Mouse (Mus musculus): ENCODE data around the gene Shb. TPM values are rescaled to one million over a fixed set of nuclear protein-coding genes. Genes with fewer than 3 reads are reported as not detected.

Gene Shb
- polyA plus RNA-seq, 1 experiment from 2014 or later: 5.5 TPM

DNA sequence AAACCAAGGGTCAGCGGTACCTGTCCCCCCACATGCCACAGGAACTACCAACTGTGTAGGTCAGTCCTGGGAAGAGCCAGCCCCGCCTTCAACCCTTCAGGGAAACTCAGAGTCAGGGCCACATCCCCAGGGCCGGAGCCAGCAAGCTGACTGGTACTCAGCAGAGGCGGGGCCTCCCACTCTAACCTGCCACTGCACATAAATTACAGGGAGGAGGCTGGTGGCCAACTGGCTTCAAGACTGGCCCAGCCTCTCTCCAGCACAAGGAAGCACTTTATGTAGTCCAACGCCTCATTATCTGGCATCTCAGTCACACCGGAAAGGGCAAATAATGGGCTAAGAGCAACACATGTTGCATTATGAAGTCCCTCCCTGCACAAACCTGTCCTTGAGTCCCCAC lies 22.1 kb downstream of the Shb start:
- no peaks in the 10 kb centered on the region for H3K9me3 ChIP-seq (ENCODE audit: control insufficient read depth, low read length)
- no peak overlapping the region for H3K4me3 ChIP-seq (ENCODE audit: low read depth, low read length)
- DNase-seq (ENCODE audit: low spot score): peak; percentile 86
- ATAC-seq (ENCODE audit: low FRiP score, low TSS enrichment): peak; percentile 85
- no peaks in the 10 kb centered on the region for H3K27me3 ChIP-seq (ENCODE audit: control insufficient read depth, insufficient read depth, low read length)
- 45% methylated on average over 6 of the region's 6 CpGs for WGBS
- no peak overlapping the region for H3K9ac ChIP-seq (ENCODE audit: low read length)
- no peaks in the 10 kb centered on the region; the same call in 1 of the 2 replicates for H3K36me3 ChIP-seq (ENCODE audit: control insufficient read depth, insufficient read depth, low read length)
- H3K27ac ChIP-seq (replicated peaks): peak overlapping the region; percentile 63
- TF ChIP-seq EP300 (optimal IDR thresholded peaks at IDR 0.05) (no peak), CTCF (IDR thresholded peaks at IDR 0.05; ENCODE audit: low read depth) (no peak)
- peaks cover 31% of the 10 kb centered on the region; the same call in 1 of the 2 replicates for H3K4me1 ChIP-seq (replicated peaks; ENCODE audit: control insufficient read depth, insufficient read depth)
- H3K4me2 ChIP-seq (replicated peaks; ENCODE audit: low read depth): no peak overlapping the region

- no peak overlapping the region for H3K9ac ChIP-seq (ENCODE audit: low read length)
Measured at GRCm38 (mm10) chr4:45509416-45509815, 22.9 kb downstream of the Shb start.

DNA sequence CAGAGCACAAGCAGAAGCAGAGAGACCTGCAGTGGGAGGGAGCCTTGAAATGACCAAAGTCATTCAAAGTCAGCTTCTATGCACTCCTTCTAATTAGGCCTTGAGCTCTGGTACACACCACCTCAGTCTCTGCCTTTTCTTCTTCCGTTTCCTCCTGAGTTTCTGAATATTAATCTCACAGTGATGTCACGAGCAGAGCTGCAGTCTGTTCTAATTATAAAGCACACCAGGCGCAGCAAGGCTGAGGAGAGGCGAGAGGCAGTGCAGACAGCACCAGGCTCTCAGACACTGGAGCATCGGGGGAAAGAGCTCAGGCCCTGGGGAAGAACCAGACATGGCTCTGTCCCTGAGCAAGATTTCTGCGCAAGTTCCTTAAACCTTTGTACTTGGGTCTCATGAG lies 23.8 kb downstream of the Shb start:
- Histone ChIP-seq H3K9me3 (ENCODE audit: control insufficient read depth, low read length) (no peaks in the 10 kb centered on the region), H3K27me3 (ENCODE audit: control insufficient read depth, insufficient read depth, low read length) (no peaks in the 10 kb centered on the region), H3K27ac (replicated peaks) (peak overlapping the region; percentile 81), H3K4me3 (ENCODE audit: low read depth, low read length) (no peak overlapping the region), H3K36me3 (ENCODE audit: control insufficient read depth, insufficient read depth, low read length) (no peaks in the 10 kb centered on the region; the same call in 1 of the 2 replicates), H3K9ac (ENCODE audit: low read length) (no peak overlapping the region), H3K4me1 (replicated peaks; ENCODE audit: control insufficient read depth, insufficient read depth) (peaks cover 18% of the 10 kb centered on the region), H3K4me2 (replicated peaks; ENCODE audit: low read depth) (no peak overlapping the region)
- TF ChIP-seq EP300 (optimal IDR thresholded peaks at IDR 0.05) (no peak), CTCF (IDR thresholded peaks at IDR 0.05; ENCODE audit: low read depth) (no peak)
- ATAC-seq (ENCODE audit: low FRiP score, low TSS enrichment) (0 out of 2 replicates have a peak, but pooled peaks have one; percentile 15), DNase-seq (ENCODE audit: low spot score) (no peak)
- WGBS: 42% methylated on average over 6 of the region's 6 CpGs

More at GRCm38 (mm10) chr4:45509416-45509815, 22.9 kb downstream of the Shb start:
- Histone ChIP-seq H3K27ac (replicated peaks) (peak overlapping the region; percentile 63), H3K9me3 (ENCODE audit: control insufficient read depth, low read length) (no peaks in the 10 kb centered on the region), H3K4me2 (replicated peaks; ENCODE audit: low read depth) (no peak overlapping the region), H3K36me3 (ENCODE audit: control insufficient read depth, insufficient read depth, low read length) (no peaks in the 10 kb centered on the region; the same call in 1 of the 2 replicates), H3K27me3 (ENCODE audit: control insufficient read depth, insufficient read depth, low read length) (no peaks in the 10 kb centered on the region), H3K4me3 (ENCODE audit: low read depth, low read length) (no peak overlapping the region), H3K4me1 (replicated peaks; ENCODE audit: control insufficient read depth, insufficient read depth) (peaks cover 24% of the 10 kb centered on the region)
- ATAC-seq (ENCODE audit: low FRiP score, low TSS enrichment) (no peak), DNase-seq (ENCODE audit: low spot score) (no peak)
- TF ChIP-seq CTCF (IDR thresholded peaks at IDR 0.05; ENCODE audit: low read depth) (no peak), EP300 (optimal IDR thresholded peaks at IDR 0.05) (no peak)
- 88% methylated on average over 4 of the region's 4 CpGs for WGBS

DNA sequence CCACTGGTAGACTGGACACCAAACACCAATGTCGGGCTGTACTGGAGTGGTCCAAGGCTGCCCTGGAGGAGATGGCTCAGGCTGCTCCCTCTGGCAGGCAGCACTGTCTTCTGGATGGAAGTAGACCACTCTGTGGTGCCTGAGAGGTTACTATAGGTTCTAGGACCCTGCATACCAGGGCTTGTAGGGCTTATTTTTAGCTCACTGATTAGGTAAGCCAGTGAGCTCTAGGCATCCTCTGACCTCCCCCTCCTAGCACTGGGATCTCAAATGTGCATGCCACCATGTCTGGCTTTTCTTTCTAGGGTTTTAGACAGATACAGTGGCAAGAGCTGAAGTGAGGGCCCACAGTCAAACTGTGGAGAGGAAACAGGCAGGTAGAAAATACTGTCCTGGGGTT lies 24.8 kb downstream of the Shb start:
- no peak overlapping the region for H3K9ac ChIP-seq (ENCODE audit: low read length)
- no peaks in the 10 kb centered on the region for H3K9me3 ChIP-seq (ENCODE audit: control insufficient read depth, low read length)
- peak overlapping the region; percentile 81 for H3K27ac ChIP-seq (replicated peaks)
- no peaks in the 10 kb centered on the region; the same call in 1 of the 2 replicates for H3K36me3 ChIP-seq (ENCODE audit: control insufficient read depth, insufficient read depth, low read length)
- no peak overlapping the region for H3K4me3 ChIP-seq (ENCODE audit: low read depth, low read length)
- TF ChIP-seq CTCF (IDR thresholded peaks at IDR 0.05; ENCODE audit: low read depth) (no peak), EP300 (optimal IDR thresholded peaks at IDR 0.05) (no peak)
- WGBS: 76% methylated on average over 1 of the region's 1 CpGs
- ATAC-seq (ENCODE audit: low FRiP score, low TSS enrichment): no peak
- no peaks in the 10 kb centered on the region for H3K27me3 ChIP-seq (ENCODE audit: control insufficient read depth, insufficient read depth, low read length)
- no peak for DNase-seq (ENCODE audit: low spot score)
- no peak overlapping the region for H3K4me2 ChIP-seq (replicated peaks; ENCODE audit: low read depth)
- H3K4me1 ChIP-seq (replicated peaks; ENCODE audit: control insufficient read depth, insufficient read depth): peaks cover 18% of the 10 kb centered on the region

DNA sequence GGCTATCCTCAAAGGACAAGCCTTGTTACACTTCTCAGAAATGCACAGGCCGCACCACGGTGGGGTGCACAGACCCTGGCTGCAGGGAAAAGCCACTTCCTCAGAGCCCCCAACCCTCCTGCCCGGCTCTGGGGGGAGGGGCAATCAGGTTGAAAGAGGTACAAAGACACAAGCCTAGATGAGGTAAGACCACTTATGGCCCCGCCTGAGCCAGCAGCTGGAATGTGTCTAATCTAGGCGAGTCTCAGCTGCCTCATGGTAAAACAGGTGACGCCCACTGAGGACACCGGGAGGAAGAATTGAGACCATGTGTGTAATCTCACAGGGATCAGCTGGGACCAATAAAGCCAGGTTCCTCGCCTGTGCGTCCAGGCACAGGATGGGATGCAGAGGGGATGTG lies 25.2 kb downstream of the Shb start:
- DNase-seq (ENCODE audit: low spot score) (no peak), ATAC-seq (ENCODE audit: low FRiP score, low TSS enrichment) (no peak)
- 40% methylated on average over 9 of the region's 9 CpGs for WGBS
- TF ChIP-seq EP300 (optimal IDR thresholded peaks at IDR 0.05) (no peak), CTCF (IDR thresholded peaks at IDR 0.05; ENCODE audit: low read depth) (no peak)
- H3K4me2 ChIP-seq (replicated peaks; ENCODE audit: low read depth): no peak overlapping the region
- no peaks in the 10 kb centered on the region; the same call in 1 of the 2 replicates for H3K36me3 ChIP-seq (ENCODE audit: control insufficient read depth, insufficient read depth, low read length)
- H3K9me3 ChIP-seq (ENCODE audit: control insufficient read depth, low read length): no peaks in the 10 kb centered on the region
- no peaks in the 10 kb centered on the region for H3K27me3 ChIP-seq (ENCODE audit: control insufficient read depth, insufficient read depth, low read length)
- H3K4me1 ChIP-seq (replicated peaks; ENCODE audit: control insufficient read depth, insufficient read depth): peaks cover 20% of the 10 kb centered on the region
- no peak overlapping the region for H3K9ac ChIP-seq (ENCODE audit: low read length)
- peak overlapping the region; percentile 58; the same call in 1 of the 2 replicates for H3K27ac ChIP-seq (replicated peaks)
- H3K4me3 ChIP-seq (ENCODE audit: low read depth, low read length): no peak overlapping the region

DNA sequence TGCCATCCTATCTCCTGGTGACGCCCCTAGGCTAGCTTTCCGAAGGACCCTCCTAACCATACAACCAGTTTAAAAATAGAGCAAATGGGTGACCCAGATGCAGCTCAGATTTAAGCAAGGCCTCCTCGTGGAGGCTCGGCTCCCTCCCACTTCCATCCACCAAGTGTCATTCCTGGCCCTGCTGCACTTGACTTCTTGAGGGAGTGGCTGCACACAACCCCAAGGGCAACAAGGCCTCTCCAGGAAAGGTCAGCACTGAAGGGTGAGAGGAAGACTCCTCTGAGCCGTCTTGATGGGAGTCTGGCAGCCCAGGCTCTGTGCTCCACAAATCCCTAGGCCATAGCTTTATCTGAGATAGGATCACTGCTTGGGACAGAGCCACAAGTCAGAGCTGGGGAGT lies 25.7 kb downstream of the Shb start:
- Histone ChIP-seq H3K9ac (ENCODE audit: low read length) (no peak overlapping the region), H3K36me3 (ENCODE audit: control insufficient read depth, insufficient read depth, low read length) (no peaks in the 10 kb centered on the region; the same call in 1 of the 2 replicates), H3K27ac (replicated peaks) (peak overlapping the region; percentile 58), H3K27me3 (ENCODE audit: control insufficient read depth, insufficient read depth, low read length) (no peaks in the 10 kb centered on the region), H3K4me3 (ENCODE audit: low read depth, low read length) (no peak overlapping the region), H3K4me2 (replicated peaks; ENCODE audit: low read depth) (no peak overlapping the region), H3K9me3 (ENCODE audit: control insufficient read depth, low read length) (no peaks in the 10 kb centered on the region), H3K4me1 (replicated peaks; ENCODE audit: control insufficient read depth, insufficient read depth) (peaks cover 23% of the 10 kb centered on the region)
- no peak for DNase-seq (ENCODE audit: low spot score)
- TF ChIP-seq EP300 (optimal IDR thresholded peaks at IDR 0.05) (no peak), CTCF (IDR thresholded peaks at IDR 0.05; ENCODE audit: low read depth) (no peak)
- ATAC-seq (ENCODE audit: low FRiP score, low TSS enrichment): no peak
- WGBS: 55% methylated on average over 5 of the region's 5 CpGs

Data from stomach, postnatal 0 days (tissue).